Mouse (Mus musculus): ENCODE measurements around the gene Cab39. TPM values are rescaled to one million over a fixed set of nuclear protein-coding genes. Genes with fewer than 3 reads are reported as not detected.

Gene Cab39
- polyA plus RNA-seq, 1 experiment from 2014 or later: 41.4 TPM

- Histone ChIP-seq H3K27ac (replicated peaks in 1 of 2; ENCODE audit: control insufficient read depth in 1 of 2, insufficient read depth in 1 of 2, low read depth in 2 of 2, low read length in 2 of 2) (peak overlapping the region; percentile 63 to 89), H3K4me2 (ENCODE audit: low read length) (peak overlapping the region; percentile 88), H3K4me1 (ENCODE audit: control insufficient read depth in 2 of 2, insufficient read depth in 2 of 2, low read length in 2 of 2) (peaks cover 36 to 45% of the 10 kb centered on the region in 2 experiments), H3K4me3 (ENCODE audit: control insufficient read depth in 1 of 2, insufficient read depth in 1 of 2, low read depth in 1 of 2, low read length in 2 of 2) (peak overlapping the region; percentile 75 to 95), H3K36me3 (ENCODE audit: control insufficient read depth, insufficient read depth, low read length) (no peaks in the 10 kb centered on the region), H3K9ac (ENCODE audit: low read length) (peak overlapping the region; percentile 88), H3K27me3 (ENCODE audit: control insufficient read depth, insufficient read depth, low read length) (no peaks in the 10 kb centered on the region), H3K9me3 (ENCODE audit: control insufficient read depth, low read length) (no peaks in the 10 kb centered on the region)
- WGBS: 1% methylated on average over 30 of the region's 30 CpGs
- peak; percentile 31; the same call in 1 of the 2 replicates for ATAC-seq (ENCODE audit: insufficient number of reproducible peaks, insufficient read depth, low FRiP score, low read depth)
Observed at GRCm38 (mm10) chr1:85894748-85895360, 101.6 kb downstream of the Cab39 start.

- Histone ChIP-seq H3K27me3 (ENCODE audit: control insufficient read depth, insufficient read depth, low read length) (no peaks in the 10 kb centered on the region), H3K4me2 (ENCODE audit: low read length) (peak overlapping the region; percentile 88), H3K36me3 (ENCODE audit: control insufficient read depth, insufficient read depth, low read length) (no peaks in the 10 kb centered on the region), H3K4me1 (ENCODE audit: control insufficient read depth in 2 of 2, insufficient read depth in 2 of 2, low read length in 2 of 2) (peaks cover 41 to 51% of the 10 kb centered on the region in 2 experiments), H3K9ac (ENCODE audit: low read length) (peak overlapping the region; percentile 88), H3K4me3 (ENCODE audit: control insufficient read depth in 1 of 2, insufficient read depth in 1 of 2, low read depth in 1 of 2, low read length in 2 of 2) (peak overlapping the region; percentile 75 to 95), H3K9me3 (ENCODE audit: control insufficient read depth, low read length) (no peaks in the 10 kb centered on the region), H3K27ac (replicated peaks in 1 of 2; ENCODE audit: control insufficient read depth in 1 of 2, insufficient read depth in 1 of 2, low read depth in 2 of 2, low read length in 2 of 2) (peak overlapping the region; percentile 63 to 89)
- ATAC-seq (ENCODE audit: insufficient number of reproducible peaks, insufficient read depth, low FRiP score, low read depth): peak; percentile 54; the same call in 1 of the 2 replicates
- WGBS: 6% methylated on average over 15 of the region's 15 CpGs
Observed at GRCm38 (mm10) chr1:85895391-85895837, 102.2 kb downstream of the Cab39 start.

- WGBS: 73% methylated on average over 5 of the region's 5 CpGs
Observed at GRCm38 (mm10) chr1:85896110-85896509, 102.9 kb downstream of the Cab39 start.

GRCm38 (mm10) chr1:85896781-85897700 lies 103.8 kb downstream of the Cab39 start:
- Histone ChIP-seq H3K27me3 (ENCODE audit: control insufficient read depth, insufficient read depth, low read length) (no peaks in the 10 kb centered on the region), H3K9ac (ENCODE audit: low read length) (peak overlapping the region; percentile 28; the same call in 1 of the 2 replicates), H3K4me3 (ENCODE audit: control insufficient read depth in 1 of 2, insufficient read depth in 1 of 2, low read depth in 1 of 2, low read length in 2 of 2) (peak overlapping the region in 1 of 2 experiments; percentile 95; a peak in 1 of 4 replicates), H3K36me3 (ENCODE audit: control insufficient read depth, insufficient read depth, low read length) (no peaks in the 10 kb centered on the region), H3K9me3 (ENCODE audit: control insufficient read depth, low read length) (no peaks in the 10 kb centered on the region), H3K4me1 (ENCODE audit: control insufficient read depth in 2 of 2, insufficient read depth in 2 of 2, low read length in 2 of 2) (peaks cover 56 to 67% of the 10 kb centered on the region in 2 experiments), H3K4me2 (ENCODE audit: low read length) (peak overlapping the region; percentile 88), H3K27ac (replicated peaks in 1 of 2; ENCODE audit: control insufficient read depth in 1 of 2, insufficient read depth in 1 of 2, low read depth in 2 of 2, low read length in 2 of 2) (peak overlapping the region; percentile 9 to 89; a peak in 3 of 4 replicates)
- WGBS: 46% methylated on average over 12 of the region's 12 CpGs
- no peak for ATAC-seq (ENCODE audit: insufficient number of reproducible peaks, insufficient read depth, low FRiP score, low read depth)

More at GRCm38 (mm10) chr1:85896110-85896509, 102.9 kb downstream of the Cab39 start:
- peak overlapping the region; percentile 88 for H3K4me2 ChIP-seq (ENCODE audit: low read length)
- peak overlapping the region; percentile 88 for H3K9ac ChIP-seq (ENCODE audit: low read length)
- H3K27ac ChIP-seq (replicated peaks in 1 of 2; ENCODE audit: control insufficient read depth in 1 of 2, insufficient read depth in 1 of 2, low read depth in 2 of 2, low read length in 2 of 2): peak overlapping the region in 1 of 2 experiments; percentile 89; a peak in 3 of 4 replicates
- peak overlapping the region in 1 of 2 experiments; percentile 95; a peak in 3 of 4 replicates for H3K4me3 ChIP-seq (ENCODE audit: control insufficient read depth in 1 of 2, insufficient read depth in 1 of 2, low read depth in 1 of 2, low read length in 2 of 2)
- H3K36me3 ChIP-seq (ENCODE audit: control insufficient read depth, insufficient read depth, low read length): no peaks in the 10 kb centered on the region
- no peaks in the 10 kb centered on the region for H3K9me3 ChIP-seq (ENCODE audit: control insufficient read depth, low read length)
- peaks cover 48 to 58% of the 10 kb centered on the region in 2 experiments for H3K4me1 ChIP-seq (ENCODE audit: control insufficient read depth in 2 of 2, insufficient read depth in 2 of 2, low read length in 2 of 2)
- no peak for ATAC-seq (ENCODE audit: insufficient number of reproducible peaks, insufficient read depth, low FRiP score, low read depth)
- H3K27me3 ChIP-seq (ENCODE audit: control insufficient read depth, insufficient read depth, low read length): no peaks in the 10 kb centered on the region

- no peak for ATAC-seq (ENCODE audit: insufficient number of reproducible peaks, insufficient read depth, low FRiP score, low read depth)
- WGBS: 44% methylated on average over 8 of the region's 8 CpGs
- H3K4me1 ChIP-seq (ENCODE audit: control insufficient read depth in 2 of 2, insufficient read depth in 2 of 2, low read length in 2 of 2): peaks cover 67 to 78% of the 10 kb centered on the region in 2 experiments
Observed at GRCm38 (mm10) chr1:85897901-85898760, 104.9 kb downstream of the Cab39 start.

GRCm38 (mm10) chr1:85898761-85899387 lies 105.6 kb downstream of the Cab39 start:
- Histone ChIP-seq H3K27me3 (ENCODE audit: control insufficient read depth, insufficient read depth, low read length) (no peaks in the 10 kb centered on the region), H3K4me2 (ENCODE audit: low read length) (0 out of 2 replicates have a peak overlapping the region, but pooled peaks have one; percentile 88), H3K9me3 (ENCODE audit: control insufficient read depth, low read length) (no peaks in the 10 kb centered on the region), H3K9ac (ENCODE audit: low read length) (peak overlapping the region; percentile 34; the same call in 1 of the 2 replicates), H3K27ac (replicated peaks in 1 of 2; ENCODE audit: control insufficient read depth in 1 of 2, insufficient read depth in 1 of 2, low read depth in 2 of 2, low read length in 2 of 2) (peak overlapping the region; percentile 40 to 89; a peak in 2 of 4 replicates), H3K4me3 (ENCODE audit: control insufficient read depth in 1 of 2, insufficient read depth in 1 of 2, low read depth in 1 of 2, low read length in 2 of 2) (no peak overlapping the region), H3K4me1 (ENCODE audit: control insufficient read depth in 2 of 2, insufficient read depth in 2 of 2, low read length in 2 of 2) (peaks cover 69 to 79% of the 10 kb centered on the region in 2 experiments), H3K36me3 (ENCODE audit: control insufficient read depth, insufficient read depth, low read length) (peaks cover 11% of the 10 kb centered on the region)
- ATAC-seq (ENCODE audit: insufficient number of reproducible peaks, insufficient read depth, low FRiP score, low read depth): no peak
- 61% methylated on average over 12 of the region's 12 CpGs for WGBS

More at GRCm38 (mm10) chr1:85897901-85898760, 104.9 kb downstream of the Cab39 start:
- Histone ChIP-seq H3K27ac (replicated peaks in 1 of 2; ENCODE audit: control insufficient read depth in 1 of 2, insufficient read depth in 1 of 2, low read depth in 2 of 2, low read length in 2 of 2) (peak overlapping the region; percentile 40 to 89; a peak in 3 of 4 replicates), H3K36me3 (ENCODE audit: control insufficient read depth, insufficient read depth, low read length) (peaks cover 4% of the 10 kb centered on the region), H3K27me3 (ENCODE audit: control insufficient read depth, insufficient read depth, low read length) (no peaks in the 10 kb centered on the region), H3K9ac (ENCODE audit: low read length) (peak overlapping the region; percentile 34; the same call in 1 of the 2 replicates), H3K9me3 (ENCODE audit: control insufficient read depth, low read length) (no peaks in the 10 kb centered on the region), H3K4me2 (ENCODE audit: low read length) (peak overlapping the region; percentile 88), H3K4me3 (ENCODE audit: control insufficient read depth in 1 of 2, insufficient read depth in 1 of 2, low read depth in 1 of 2, low read length in 2 of 2) (no peak overlapping the region)
